Mouse (Mus musculus) forebrain, embryonic 15.5 days (tissue): ENCODE results near the gene Brox. TPM values are rescaled to one million over a fixed set of nuclear protein-coding genes. Genes with fewer than 3 reads are reported as not detected.

Experiments used
- polyA plus RNA-seq: library from polyadenylated mRNA; unstranded; fragments of >200 nt; fragmentation: Nextera tagmentation; extraction: Ambion mirVana; gene quantifications from 2 replicates; pipeline ENCODE4 v1.2.1, GENCODE M21; 2015

Gene Brox
- polyA plus RNA-seq, 1 experiment from 2014 or later, result 106 TPM

Other genes starting within 250 kb of the Brox start
- 5.6 and 5.9 TPM in 2 replicates for gene Disp1, start 75.7 kb downstream of the Brox start, polyA plus RNA-seq
- gene Aida, start 679 bp downstream of the Brox start, polyA plus RNA-seq, result 54.0 and 55.5 TPM in 2 replicates
- gene Mia3, start 72.3 kb upstream of the Brox start, polyA plus RNA-seq, result 92.9 and 98.8 TPM in 2 replicates
- 17.3 and 20.0 TPM in 2 replicates for gene Taf1a, start 91.7 kb upstream of the Brox start, polyA plus RNA-seq
- 0.13 and 0.60 TPM in 2 replicates for gene Hhipl2, start 120.9 kb upstream of the Brox start, polyA plus RNA-seq